Mouse (Mus musculus): ENCODE results near the gene Muc13. TPM values are rescaled to one million over a fixed set of nuclear protein-coding genes. Genes with fewer than 3 reads are reported as not detected.

Muc13 gene
- polyA plus RNA-seq, 1 experiment from 2014 or later = 0.07 TPM

- Histone ChIP-seq H3K4me2 (ENCODE audit: low read depth, low read length, severe bottlenecking) (no peak overlapping the region), H3K4me1 (replicated peaks; ENCODE audit: control insufficient read depth, insufficient read depth, low read length) (no peaks in the 10 kb centered on the region), H3K27me3 (ENCODE audit: control insufficient read depth, insufficient read depth, low read length) (no peaks in the 10 kb centered on the region), H3K9me3 (ENCODE audit: control insufficient read depth, low read length) (no peaks in the 10 kb centered on the region), H3K36me3 (ENCODE audit: control insufficient read depth, insufficient read depth, low read length) (no peaks in the 10 kb centered on the region), H3K4me3 (ENCODE audit: low read depth, low read length) (no peak overlapping the region), H3K27ac (ENCODE audit: low read depth, low read length) (no peak overlapping the region), H3K9ac (ENCODE audit: low read length) (no peak overlapping the region)
- no peak for DNase-seq (ENCODE audit: low spot score)
- 94% methylated on average over 1 of the region's 1 CpGs for WGBS
- ATAC-seq (replicated peaks; ENCODE audit: low FRiP score) = no peak
These were observed 18.0 kb upstream of the Muc13 start for GRCm38 (mm10) chr16:33775733-33776335.

GRCm38 (mm10) chr16:33776766-33777529, 16.9 kb upstream of the Muc13 start:
- ATAC-seq (replicated peaks; ENCODE audit: low FRiP score) (no peak), DNase-seq (ENCODE audit: low spot score) (no peak)
- Histone ChIP-seq H3K4me1 (replicated peaks; ENCODE audit: control insufficient read depth, insufficient read depth, low read length) (no peaks in the 10 kb centered on the region), H3K9me3 (ENCODE audit: control insufficient read depth, low read length) (no peaks in the 10 kb centered on the region), H3K4me3 (ENCODE audit: low read depth, low read length) (no peak overlapping the region), H3K9ac (ENCODE audit: low read length) (no peak overlapping the region), H3K27ac (ENCODE audit: low read depth, low read length) (no peak overlapping the region), H3K4me2 (ENCODE audit: low read depth, low read length, severe bottlenecking) (no peak overlapping the region), H3K36me3 (ENCODE audit: control insufficient read depth, insufficient read depth, low read length) (no peaks in the 10 kb centered on the region), H3K27me3 (ENCODE audit: control insufficient read depth, insufficient read depth, low read length) (no peaks in the 10 kb centered on the region)
- 84% methylated on average over 7 of the region's 7 CpGs for WGBS

- Histone ChIP-seq H3K4me3 (ENCODE audit: low read depth, low read length) (no peak overlapping the region), H3K27ac (ENCODE audit: low read depth, low read length) (no peak overlapping the region), H3K9me3 (ENCODE audit: control insufficient read depth, low read length) (no peaks in the 10 kb centered on the region), H3K27me3 (ENCODE audit: control insufficient read depth, insufficient read depth, low read length) (no peaks in the 10 kb centered on the region), H3K9ac (ENCODE audit: low read length) (no peak overlapping the region), H3K4me2 (ENCODE audit: low read depth, low read length, severe bottlenecking) (no peak overlapping the region), H3K36me3 (ENCODE audit: control insufficient read depth, insufficient read depth, low read length) (no peaks in the 10 kb centered on the region), H3K4me1 (replicated peaks; ENCODE audit: control insufficient read depth, insufficient read depth, low read length) (no peaks in the 10 kb centered on the region)
- ATAC-seq (replicated peaks; ENCODE audit: low FRiP score) = no peak
- DNase-seq (ENCODE audit: low spot score) = no peak
- WGBS = 93% methylated on average over 6 of the region's 6 CpGs
These were observed 16.2 kb upstream of the Muc13 start for GRCm38 (mm10) chr16:33777607-33778006.

- WGBS = 80% methylated on average over 5 of the region's 5 CpGs
- ATAC-seq (replicated peaks; ENCODE audit: low FRiP score) (no peak), DNase-seq (ENCODE audit: low spot score) (no peak)
- Histone ChIP-seq H3K9me3 (ENCODE audit: control insufficient read depth, low read length) (no peaks in the 10 kb centered on the region), H3K4me2 (ENCODE audit: low read depth, low read length, severe bottlenecking) (no peak overlapping the region), H3K9ac (ENCODE audit: low read length) (no peak overlapping the region), H3K4me3 (ENCODE audit: low read depth, low read length) (no peak overlapping the region), H3K4me1 (replicated peaks; ENCODE audit: control insufficient read depth, insufficient read depth, low read length) (no peaks in the 10 kb centered on the region), H3K27ac (ENCODE audit: low read depth, low read length) (no peak overlapping the region), H3K27me3 (ENCODE audit: control insufficient read depth, insufficient read depth, low read length) (no peaks in the 10 kb centered on the region), H3K36me3 (ENCODE audit: control insufficient read depth, insufficient read depth, low read length) (no peaks in the 10 kb centered on the region)
These were observed 11.8 kb upstream of the Muc13 start for GRCm38 (mm10) chr16:33781789-33782728.

GRCm38 (mm10) chr16:33782729-33783091, 11.1 kb upstream of the Muc13 start:
- 100% methylated on average over 1 of the region's 1 CpGs for WGBS
- no peak for ATAC-seq (replicated peaks; ENCODE audit: low FRiP score)

GRCm38 (mm10) chr16:33784547-33784946, 9.3 kb upstream of the Muc13 start:
- Histone ChIP-seq H3K4me2 (ENCODE audit: low read depth, low read length, severe bottlenecking) (no peak overlapping the region), H3K4me3 (ENCODE audit: low read depth, low read length) (no peak overlapping the region), H3K27ac (ENCODE audit: low read depth, low read length) (no peak overlapping the region), H3K9ac (ENCODE audit: low read length) (no peak overlapping the region), H3K36me3 (ENCODE audit: control insufficient read depth, insufficient read depth, low read length) (no peaks in the 10 kb centered on the region), H3K4me1 (replicated peaks; ENCODE audit: control insufficient read depth, insufficient read depth, low read length) (no peaks in the 10 kb centered on the region), H3K27me3 (ENCODE audit: control insufficient read depth, insufficient read depth, low read length) (no peaks in the 10 kb centered on the region), H3K9me3 (ENCODE audit: control insufficient read depth, low read length) (no peaks in the 10 kb centered on the region)
- ATAC-seq (replicated peaks; ENCODE audit: low FRiP score) (no peak), DNase-seq (ENCODE audit: low spot score) (no peak)
- WGBS = 81% methylated on average over 1 of the region's 1 CpGs

More at GRCm38 (mm10) chr16:33782729-33783091, 11.1 kb upstream of the Muc13 start:
- H3K27ac ChIP-seq (ENCODE audit: low read depth, low read length) = no peak overlapping the region
- no peak overlapping the region for H3K4me2 ChIP-seq (ENCODE audit: low read depth, low read length, severe bottlenecking)
- no peaks in the 10 kb centered on the region for H3K4me1 ChIP-seq (replicated peaks; ENCODE audit: control insufficient read depth, insufficient read depth, low read length)
- no peaks in the 10 kb centered on the region for H3K27me3 ChIP-seq (ENCODE audit: control insufficient read depth, insufficient read depth, low read length)
- no peak overlapping the region for H3K4me3 ChIP-seq (ENCODE audit: low read depth, low read length)
- DNase-seq (ENCODE audit: low spot score) = no peak
- H3K9me3 ChIP-seq (ENCODE audit: control insufficient read depth, low read length) = no peaks in the 10 kb centered on the region
- H3K36me3 ChIP-seq (ENCODE audit: control insufficient read depth, insufficient read depth, low read length) = no peaks in the 10 kb centered on the region
- no peak overlapping the region for H3K9ac ChIP-seq (ENCODE audit: low read length)

GRCm38 (mm10) chr16:33785092-33785704, 8.6 kb upstream of the Muc13 start:
- H3K9ac ChIP-seq (ENCODE audit: low read length) = no peak overlapping the region
- 79% methylated on average over 8 of the region's 8 CpGs for WGBS
- no peak overlapping the region for H3K4me2 ChIP-seq (ENCODE audit: low read depth, low read length, severe bottlenecking)

GRCm38 (mm10) chr16:33786657-33787390, 7.0 kb upstream of the Muc13 start:
- no peaks in the 10 kb centered on the region for H3K36me3 ChIP-seq (ENCODE audit: control insufficient read depth, insufficient read depth, low read length)

More at GRCm38 (mm10) chr16:33785092-33785704, 8.6 kb upstream of the Muc13 start:
- ATAC-seq (replicated peaks; ENCODE audit: low FRiP score) (no peak), DNase-seq (ENCODE audit: low spot score) (no peak)
- H3K4me1 ChIP-seq (replicated peaks; ENCODE audit: control insufficient read depth, insufficient read depth, low read length) = no peaks in the 10 kb centered on the region
- H3K4me3 ChIP-seq (ENCODE audit: low read depth, low read length) = no peak overlapping the region
- H3K9me3 ChIP-seq (ENCODE audit: control insufficient read depth, low read length) = no peaks in the 10 kb centered on the region
- H3K36me3 ChIP-seq (ENCODE audit: control insufficient read depth, insufficient read depth, low read length) = no peaks in the 10 kb centered on the region
- H3K27ac ChIP-seq (ENCODE audit: low read depth, low read length) = no peak overlapping the region
- no peaks in the 10 kb centered on the region for H3K27me3 ChIP-seq (ENCODE audit: control insufficient read depth, insufficient read depth, low read length)

More at GRCm38 (mm10) chr16:33786657-33787390, 7.0 kb upstream of the Muc13 start:
- H3K4me1 ChIP-seq (replicated peaks; ENCODE audit: control insufficient read depth, insufficient read depth, low read length) = no peaks in the 10 kb centered on the region
- WGBS = 85% methylated on average over 7 of the region's 7 CpGs
- ATAC-seq (replicated peaks; ENCODE audit: low FRiP score) (no peak), DNase-seq (ENCODE audit: low spot score) (no peak)
- no peak overlapping the region for H3K9ac ChIP-seq (ENCODE audit: low read length)
- H3K9me3 ChIP-seq (ENCODE audit: control insufficient read depth, low read length) = no peaks in the 10 kb centered on the region
- no peaks in the 10 kb centered on the region for H3K27me3 ChIP-seq (ENCODE audit: control insufficient read depth, insufficient read depth, low read length)
- no peak overlapping the region for H3K4me3 ChIP-seq (ENCODE audit: low read depth, low read length)
- H3K27ac ChIP-seq (ENCODE audit: low read depth, low read length) = no peak overlapping the region
- no peak overlapping the region for H3K4me2 ChIP-seq (ENCODE audit: low read depth, low read length, severe bottlenecking)

All from forebrain, embryonic 11.5 days (tissue).